Mouse (Mus musculus) hindbrain, embryonic 14.5 days (tissue): ENCODE data around the gene Mmp14. TPM values are rescaled to one million over a fixed set of nuclear protein-coding genes. Genes with fewer than 3 reads are reported as not detected.
A peak's percentile ranks its signal among the peaks of the same experiment; 100 is the strongest.

Source experiments
- ATAC-seq: fragments of 200-750 bp; cut with Nextera tagmentation; 2 replicates; pipeline ENCODE4 v1.8.0; 2017; ENCODE audit warnings: moderate number of reproducible peaks, mild to moderate bottlenecking, moderate TSS enrichment, moderate library complexity; ENCODE audit not compliant: low FRiP score
- DNase-seq: peaks from one replicate; pipeline ENCODE4 v3.0.0-alpha.2; 2015; ENCODE audit warnings: low spot score
- H3K27ac ChIP-seq: fragments of 300-500 bp; sonication (generic); 2 replicates; pipeline ENCODE4 v1.5.1; 2014; ENCODE audit warnings: mild to moderate bottlenecking, moderate library complexity
- H3K27me3 ChIP-seq: fragments of 300-500 bp; sonication (generic); 2 replicates; pipeline ENCODE4 v1.6.1; 2014; ENCODE audit warnings: mild to moderate bottlenecking, low read length, mixed read lengths; ENCODE audit not compliant: control insufficient read depth, insufficient read depth
- H3K36me3 ChIP-seq: fragments of 300-500 bp; sonication (generic); replicated peaks from 2 replicates; pipeline ENCODE4 v1.6.1; 2014; ENCODE audit not compliant: control insufficient read depth, insufficient read depth
- H3K4me1 ChIP-seq: fragments of 300-500 bp; sonication (generic); replicated peaks from 2 replicates; pipeline ENCODE4 v1.6.1; 2014; ENCODE audit warnings: antibody characterized with exemption, low read length, mixed read lengths; ENCODE audit not compliant: control insufficient read depth, insufficient read depth
- H3K4me2 ChIP-seq: fragments of 300-500 bp; sonication (generic); replicated peaks from 2 replicates; pipeline ENCODE4 v1.6.1; 2014; ENCODE audit warnings: mild to moderate bottlenecking, moderate library complexity
- H3K4me3 ChIP-seq: fragments of 300-500 bp; sonication (generic); replicated peaks from 2 replicates; pipeline ENCODE4 v1.5.1; 2014; ENCODE audit warnings: mild to moderate bottlenecking, low read length
- H3K9ac ChIP-seq: fragments of 300-500 bp; sonication (generic); 2 replicates; pipeline ENCODE4 v1.6.1; 2014
- H3K9me3 ChIP-seq: fragments of 300-500 bp; sonication (generic); 2 replicates; pipeline ENCODE4 v1.6.1; 2016; ENCODE audit warnings: low read length; ENCODE audit not compliant: control insufficient read depth
- WGBS: fragments of 180-500 bp; shearing (Covaris S2); extraction: QIAGEN DNeasy Blood & Tissue Kit; methylation state at CpG from one replicate; pipeline ENCODE4 v1.1.7; 2014; 5-methylcytosine and 5-hydroxymethylcytosine counted together
- polyA plus RNA-seq: library from polyadenylated mRNA; unstranded; fragments of >200 nt; fragmentation: Nextera tagmentation; extraction: Ambion mirVana; gene quantifications from 2 replicates; pipeline ENCODE4 v1.2.1, GENCODE M21; 2014

The Mmp14 gene
- polyA plus RNA-seq, 1 experiment from 2014 or later: 43.6 TPM

DNA sequence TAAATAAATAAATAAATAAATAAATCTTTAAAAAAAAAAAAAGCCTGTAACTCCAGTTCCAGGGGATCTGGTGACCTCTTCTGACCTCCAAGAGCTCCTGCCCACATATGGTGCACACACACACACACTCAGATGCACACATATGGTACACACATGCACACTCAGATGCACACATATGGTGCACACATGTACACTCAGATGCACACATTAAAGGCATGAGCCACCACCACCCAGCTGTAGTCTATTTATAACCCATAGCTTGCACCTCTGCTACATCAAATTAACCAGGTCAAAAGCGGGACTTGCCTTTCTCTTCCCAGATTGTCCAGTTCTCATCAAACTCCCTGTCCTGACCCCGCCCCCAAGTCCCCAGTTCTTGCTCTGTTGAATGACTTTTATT, 10.4 kb upstream of the Mmp14 start:
- Histone ChIP-seq H3K27ac (no peak overlapping the region), H3K4me1 (peaks cover 3% of the 10 kb centered on the region), H3K4me3 (no peak overlapping the region), H3K9me3 (no peaks in the 10 kb centered on the region), H3K27me3 (peaks cover 23% of the 10 kb centered on the region), H3K4me2 (no peak overlapping the region), H3K36me3 (no peaks in the 10 kb centered on the region), H3K9ac (no peak overlapping the region)
- WGBS: 78% methylated on average over 2 of the region's 2 CpGs
- DNase-seq: no peak
- ATAC-seq: no peak

DNA sequence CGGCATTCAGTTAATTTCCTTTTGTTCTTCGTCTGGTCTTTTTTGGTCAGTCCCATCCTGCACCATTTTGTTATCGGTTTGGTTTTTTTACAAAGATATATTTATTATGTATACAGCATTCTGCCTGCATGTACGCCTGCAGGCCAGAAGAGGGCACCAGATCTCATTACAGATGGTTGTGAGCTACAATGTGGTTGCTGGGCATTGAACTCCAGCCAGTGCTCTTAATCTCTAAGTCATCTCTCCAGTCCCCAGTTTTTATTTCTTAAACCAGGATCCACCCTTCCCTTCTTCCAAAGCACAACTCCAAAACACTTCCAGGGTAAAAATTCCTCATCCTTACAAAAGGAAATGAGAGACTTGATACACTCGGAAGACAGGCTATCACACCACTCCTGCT, 8.0 kb upstream of the Mmp14 start:
- H3K36me3 ChIP-seq: no peaks in the 10 kb centered on the region
- no peak for ATAC-seq
- peaks cover 14% of the 10 kb centered on the region for H3K4me1 ChIP-seq
- WGBS: 65% methylated on average over 5 of the region's 5 CpGs
- 0 out of 2 replicates have a peak, but pooled peaks cover 3% of the 10 kb centered on the region for H3K27me3 ChIP-seq
- no peaks in the 10 kb centered on the region for H3K9me3 ChIP-seq
- H3K4me2 ChIP-seq: no peak overlapping the region
- no peak overlapping the region for H3K27ac ChIP-seq
- no peak for DNase-seq
- no peak overlapping the region for H3K9ac ChIP-seq
- no peak overlapping the region for H3K4me3 ChIP-seq

GRCm38 (mm10) chr14:54424634-54425033, 6.8 kb upstream of the Mmp14 start:
- Histone ChIP-seq H3K4me2 (no peak overlapping the region), H3K9me3 (no peaks in the 10 kb centered on the region), H3K36me3 (peaks cover 9% of the 10 kb centered on the region; the same call in 1 of the 2 replicates), H3K27me3 (no peaks in the 10 kb centered on the region), H3K27ac (no peak overlapping the region), H3K9ac (no peak overlapping the region), H3K4me3 (no peak overlapping the region), H3K4me1 (peaks cover 14% of the 10 kb centered on the region)
- no peak for ATAC-seq
- 98% methylated on average over 1 of the region's 1 CpGs for WGBS
- no peak for DNase-seq

DNA sequence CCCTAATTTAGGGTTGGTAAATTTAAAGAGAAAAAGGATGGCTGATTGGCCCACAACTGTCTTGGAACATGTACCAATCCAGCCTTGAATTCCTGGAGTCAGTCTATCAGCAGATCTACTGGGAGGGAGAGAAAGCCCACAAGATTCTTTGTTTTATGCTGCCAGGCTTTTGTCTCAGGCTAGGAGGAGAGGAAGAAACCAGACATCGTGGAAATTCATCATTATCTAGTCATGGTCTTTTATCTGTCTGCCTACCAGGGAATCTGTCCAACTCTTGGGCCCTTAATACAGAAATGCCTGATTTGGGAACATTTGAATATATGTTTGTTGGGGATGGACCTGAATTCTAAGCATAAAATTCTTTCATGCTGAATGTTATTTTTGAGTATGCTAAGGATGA, 5.9 kb upstream of the Mmp14 start:
- H3K4me3 ChIP-seq: no peak overlapping the region
- DNase-seq (no peak), ATAC-seq (no peak)
- 89% methylated on average over 1 of the region's 1 CpGs for WGBS
- H3K9ac ChIP-seq: no peak overlapping the region
- peak overlapping the region; percentile 73 for H3K4me2 ChIP-seq
- no peaks in the 10 kb centered on the region for H3K9me3 ChIP-seq
- H3K4me1 ChIP-seq: peaks cover 14% of the 10 kb centered on the region
- no peaks in the 10 kb centered on the region for H3K27me3 ChIP-seq
- H3K36me3 ChIP-seq: peaks cover 13% of the 10 kb centered on the region; the same call in 1 of the 2 replicates
- no peak overlapping the region for H3K27ac ChIP-seq

DNA sequence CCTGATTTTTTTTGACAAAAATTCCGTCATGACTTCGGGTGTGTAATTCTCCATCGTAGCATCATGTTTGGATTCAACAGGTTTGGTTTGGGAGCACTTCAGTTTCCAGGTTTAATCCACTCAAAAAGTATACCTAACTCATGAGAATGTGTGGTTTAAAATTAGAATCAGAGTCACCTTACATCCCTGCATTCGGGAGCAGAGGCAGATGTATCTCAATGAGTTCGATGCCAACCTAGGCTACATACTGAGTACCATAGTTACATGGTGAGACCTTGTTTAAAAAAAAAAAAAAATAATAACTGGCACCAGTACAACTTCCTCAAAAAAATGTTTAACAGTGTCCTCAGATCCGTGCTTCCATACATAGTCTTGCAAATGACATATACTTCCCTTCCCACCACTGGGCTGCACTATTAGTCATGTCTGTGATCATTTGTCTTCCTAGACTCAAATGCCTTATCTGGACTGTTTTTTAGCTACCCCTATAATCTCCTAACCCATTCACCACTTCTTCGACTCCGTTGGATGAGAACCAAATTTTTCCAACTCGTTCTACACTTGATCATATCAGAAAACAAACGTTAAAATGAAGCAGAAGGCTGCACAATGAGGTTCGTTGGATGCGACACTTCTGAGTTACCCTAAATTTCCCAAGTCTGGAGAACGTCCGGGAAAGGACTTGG, 5.3 kb upstream of the Mmp14 start:
- ATAC-seq (peak; percentile 21; the same call in 1 of the 2 replicates), DNase-seq (no peak)
- Histone ChIP-seq H3K27me3 (no peaks in the 10 kb centered on the region), H3K9me3 (no peaks in the 10 kb centered on the region), H3K9ac (peak overlapping the region; percentile 89), H3K27ac (peak overlapping the region; percentile 89), H3K36me3 (peaks cover 13% of the 10 kb centered on the region; the same call in 1 of the 2 replicates), H3K4me2 (peak overlapping the region; percentile 73), H3K4me3 (peak overlapping the region; percentile 93), H3K4me1 (peaks cover 20% of the 10 kb centered on the region)
- 30% methylated on average over 14 of the region's 14 CpGs for WGBS

GRCm38 (mm10) chr14:54426689-54427398, 4.6 kb upstream of the Mmp14 start, which contains the start of gene Mrpl52:
Gene Mrpl52 (plus strand): TSS chr14:54426909.
- peak within 1 kb of the TSS; percentile 89 for H3K9ac ChIP-seq
- peak; percentile 84 for ATAC-seq
- DNase-seq: peak; percentile 96
- peaks cover 13% of the 10 kb centered on the region; the same call in 1 of the 2 replicates for H3K36me3 ChIP-seq
- peaks cover 21% of the 10 kb centered on the region for H3K4me1 ChIP-seq
- peak within 1 kb of the TSS; percentile 89 for H3K27ac ChIP-seq
- peak within 1 kb of the TSS; percentile 73 for H3K4me2 ChIP-seq
- H3K9me3 ChIP-seq: no peaks in the 10 kb centered on the region
- WGBS: under 1% methylated on average over 45 of the region's 48 CpGs
- peaks cover 1% of the 10 kb centered on the region; the same call in 1 of the 2 replicates for H3K27me3 ChIP-seq
- H3K4me3 ChIP-seq: peak within 1 kb of the TSS; percentile 93

DNA sequence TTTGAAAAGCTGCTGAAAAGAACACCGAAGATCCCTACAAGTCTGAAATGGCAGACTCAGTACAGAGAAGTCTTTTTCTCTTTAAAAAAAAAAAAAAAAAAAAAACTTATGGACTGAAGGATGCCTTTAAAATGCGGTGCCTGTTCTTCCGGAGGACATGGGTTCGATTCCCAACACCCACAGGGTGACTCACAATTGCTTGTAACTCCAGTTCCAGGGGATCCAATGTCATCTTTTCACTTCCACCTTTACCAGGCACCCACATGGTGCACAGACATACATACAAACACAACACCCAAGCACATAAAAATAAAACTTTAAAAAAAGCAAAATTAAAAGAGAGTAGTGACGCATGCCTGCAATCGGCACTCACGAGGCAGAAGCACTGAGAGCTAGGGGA, 3.7 kb upstream of the Mmp14 start:
- Histone ChIP-seq H3K9ac (0 out of 2 replicates have a peak overlapping the region, but pooled peaks have one; percentile 89), H3K4me1 (peaks cover 21% of the 10 kb centered on the region), H3K27ac (no peak overlapping the region), H3K27me3 (peaks cover 9% of the 10 kb centered on the region), H3K36me3 (peaks cover 13% of the 10 kb centered on the region; the same call in 1 of the 2 replicates), H3K9me3 (no peaks in the 10 kb centered on the region), H3K4me2 (peak overlapping the region; percentile 73), H3K4me3 (peak overlapping the region; percentile 93)
- ATAC-seq (no peak), DNase-seq (no peak)
- 94% methylated on average over 7 of the region's 7 CpGs for WGBS

- H3K4me3 ChIP-seq: no peak overlapping the region
- no peak for ATAC-seq
- no peak overlapping the region for H3K9ac ChIP-seq
- peaks cover 9% of the 10 kb centered on the region for H3K27me3 ChIP-seq
- DNase-seq: no peak
- H3K36me3 ChIP-seq: peaks cover 13% of the 10 kb centered on the region; the same call in 1 of the 2 replicates
- WGBS: 94% methylated on average over 5 of the region's 5 CpGs
- H3K27ac ChIP-seq: no peak overlapping the region
- H3K9me3 ChIP-seq: no peaks in the 10 kb centered on the region
- peaks cover 21% of the 10 kb centered on the region for H3K4me1 ChIP-seq
- no peak overlapping the region for H3K4me2 ChIP-seq
Measured at GRCm38 (mm10) chr14:54428421-54428820, 3.0 kb upstream of the Mmp14 start.

DNA sequence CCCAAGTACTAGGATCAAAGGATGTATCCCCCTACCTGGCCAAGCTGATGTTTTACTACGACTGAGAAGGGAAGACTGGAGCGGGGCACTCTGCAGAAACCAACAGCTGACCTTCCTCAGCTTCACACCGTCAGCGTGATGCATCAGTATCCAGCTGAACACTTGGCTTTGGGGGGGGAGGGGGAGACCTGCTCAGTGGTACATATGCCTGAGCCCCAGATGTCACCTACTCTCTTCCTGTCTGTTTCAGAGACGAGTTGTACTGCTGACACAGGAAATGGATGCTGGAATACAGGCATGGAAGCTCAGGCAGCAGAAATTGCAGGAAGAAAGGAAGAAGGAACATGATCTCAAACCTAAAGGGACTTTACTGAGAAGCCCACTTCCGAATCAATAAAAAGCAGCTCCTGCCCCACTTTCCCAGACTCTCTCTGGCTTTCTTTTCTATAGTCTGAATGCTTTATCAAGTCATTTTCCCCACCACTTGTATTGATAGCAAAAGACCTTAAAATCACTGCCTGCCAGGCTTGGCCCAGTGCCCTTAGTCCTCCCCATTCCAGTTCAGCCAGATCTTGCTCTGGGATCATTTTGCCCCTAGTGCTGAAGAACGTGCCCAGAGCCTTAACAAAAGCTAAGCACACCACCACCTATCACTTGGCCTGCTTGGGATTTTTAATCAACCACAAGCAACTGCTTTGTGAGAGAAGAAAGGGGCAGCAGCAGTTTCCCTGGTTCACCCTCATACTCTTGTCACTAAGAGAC, 1.9 kb upstream of the Mmp14 start:
- 56% methylated on average over 7 of the region's 7 CpGs for WGBS
- peaks cover 24% of the 10 kb centered on the region for H3K4me1 ChIP-seq
- peak overlapping the region; percentile 60 for H3K4me2 ChIP-seq
- no peak for DNase-seq
- ATAC-seq: no peak
- H3K36me3 ChIP-seq: peaks cover 13% of the 10 kb centered on the region; the same call in 1 of the 2 replicates
- H3K27me3 ChIP-seq: peaks cover 9% of the 10 kb centered on the region
- H3K9me3 ChIP-seq: no peaks in the 10 kb centered on the region
- peak overlapping the region; percentile 84; the same call in 1 of the 2 replicates for H3K27ac ChIP-seq
- H3K9ac ChIP-seq: peak overlapping the region; percentile 81
- no peak overlapping the region for H3K4me3 ChIP-seq
